Mouse (Mus musculus): ENCODE data around the gene Luzp1. TPM values are rescaled to one million over a fixed set of nuclear protein-coding genes. Genes with fewer than 3 reads are reported as not detected.

The Luzp1 gene
- polyA plus RNA-seq, 1 experiment from 2014 or later, result 124 TPM

DNA sequence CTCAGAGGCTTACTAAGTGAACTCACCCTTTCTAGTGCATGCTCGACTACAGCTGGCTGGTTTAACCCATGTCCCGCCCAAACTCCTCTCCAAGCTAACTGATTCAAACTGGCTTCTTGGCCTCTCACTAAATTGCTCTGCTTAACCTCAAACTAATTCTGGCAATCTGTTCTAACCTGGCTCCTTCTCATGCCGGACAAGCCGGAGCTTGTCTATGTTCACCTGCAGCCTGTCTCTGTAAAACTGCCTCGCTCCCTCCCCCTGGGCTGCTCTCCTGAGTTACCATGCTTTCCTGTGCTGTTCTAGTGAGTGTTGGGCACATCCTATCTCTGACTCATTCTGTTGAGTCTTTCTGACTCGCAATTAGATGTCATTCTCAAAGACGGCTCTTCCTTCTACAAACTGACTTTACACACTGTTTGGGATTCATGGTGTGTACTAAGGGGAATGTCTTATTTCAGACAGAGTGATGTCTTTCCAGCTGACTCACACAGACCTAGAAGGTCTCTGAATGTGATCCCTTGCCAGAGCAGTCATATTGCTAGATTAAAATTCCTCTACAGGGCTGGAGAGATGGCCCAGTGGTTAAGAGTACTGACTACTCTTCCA, 128.8 kb downstream of the Luzp1 start:
- no peak for ATAC-seq (ENCODE audit: insufficient number of reproducible peaks, insufficient read depth, low FRiP score, low TSS enrichment)

DNA sequence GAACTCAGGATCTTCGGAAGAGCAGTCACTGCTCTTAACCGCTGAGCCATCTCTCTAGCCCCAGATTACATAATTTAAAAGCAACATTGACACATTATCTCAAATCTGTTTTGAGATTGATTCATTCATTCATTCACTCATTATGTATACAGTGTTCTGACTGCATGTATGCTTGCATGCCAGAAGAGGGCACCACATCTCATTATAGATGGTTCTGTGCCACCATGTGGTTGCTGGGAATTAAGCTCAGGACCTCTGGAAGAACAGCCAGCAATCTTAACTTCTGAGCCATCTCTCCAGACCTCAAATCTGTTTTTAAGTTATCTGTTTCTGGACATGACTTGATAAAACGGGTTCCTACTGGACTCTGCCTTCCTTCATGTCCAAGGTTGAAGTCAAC, 130.3 kb downstream of the Luzp1 start:
- H3K9ac ChIP-seq, result no peak overlapping the region
- no peak overlapping the region for H3K4me3 ChIP-seq
- no peak for ATAC-seq (ENCODE audit: insufficient number of reproducible peaks, insufficient read depth, low FRiP score, low TSS enrichment)
- H3K9me3 ChIP-seq, result no peaks in the 10 kb centered on the region
- no peaks in the 10 kb centered on the region for H3K36me3 ChIP-seq
- H3K4me1 ChIP-seq, result peaks cover 17% of the 10 kb centered on the region
- H3K27ac ChIP-seq, result no peak overlapping the region
- no peaks in the 10 kb centered on the region for H3K27me3 ChIP-seq
- 97% methylated on average over 3 of the region's 3 CpGs for WGBS
- H3K4me2 ChIP-seq (replicated peaks), result no peak overlapping the region

More for the DNA sequence above, 128.8 kb downstream of the Luzp1 start:
- H3K9me3 ChIP-seq, result no peaks in the 10 kb centered on the region
- no peaks in the 10 kb centered on the region for H3K27me3 ChIP-seq
- H3K4me1 ChIP-seq, result peaks cover 17% of the 10 kb centered on the region
- WGBS, result 91% methylated on average over 7 of the region's 7 CpGs
- no peaks in the 10 kb centered on the region for H3K36me3 ChIP-seq
- H3K9ac ChIP-seq, result no peak overlapping the region
- H3K4me3 ChIP-seq, result no peak overlapping the region
- no peak overlapping the region for H3K4me2 ChIP-seq (replicated peaks)
- no peak overlapping the region for H3K27ac ChIP-seq

GRCm38 (mm10) chr4:136600536-136600935, 131.0 kb downstream of the Luzp1 start:
- H3K36me3 ChIP-seq, result no peaks in the 10 kb centered on the region
- no peak overlapping the region for H3K27ac ChIP-seq
- H3K27me3 ChIP-seq, result no peaks in the 10 kb centered on the region
- ATAC-seq (ENCODE audit: insufficient number of reproducible peaks, insufficient read depth, low FRiP score, low TSS enrichment), result no peak
- no peaks in the 10 kb centered on the region for H3K9me3 ChIP-seq
- peak overlapping the region; percentile 68 for H3K4me2 ChIP-seq (replicated peaks)
- H3K4me3 ChIP-seq, result peak overlapping the region; percentile 98
- WGBS, result 83% methylated on average over 2 of the region's 2 CpGs
- peaks cover 15% of the 10 kb centered on the region for H3K4me1 ChIP-seq
- H3K9ac ChIP-seq, result 0 out of 2 replicates have a peak overlapping the region, but pooled peaks have one; percentile 100

- no peaks in the 10 kb centered on the region for H3K36me3 ChIP-seq
- H3K4me1 ChIP-seq, result peaks cover 15% of the 10 kb centered on the region
- H3K4me3 ChIP-seq, result peak overlapping the region; percentile 98
- H3K4me2 ChIP-seq (replicated peaks), result peak overlapping the region; percentile 68
- peak overlapping the region; percentile 95 for H3K27ac ChIP-seq
- H3K27me3 ChIP-seq, result no peaks in the 10 kb centered on the region
- 2% methylated on average over 13 of the region's 13 CpGs for WGBS
- H3K9ac ChIP-seq, result peak overlapping the region; percentile 100
- no peaks in the 10 kb centered on the region for H3K9me3 ChIP-seq
- ATAC-seq (ENCODE audit: insufficient number of reproducible peaks, insufficient read depth, low FRiP score, low TSS enrichment), result no peak
Measured at GRCm38 (mm10) chr4:136601476-136601875, 131.9 kb downstream of the Luzp1 start.

GRCm38 (mm10) chr4:136602018-136602554, 132.5 kb downstream of the Luzp1 start:
- Histone ChIP-seq H3K9ac (peak overlapping the region; percentile 100), H3K4me3 (peak overlapping the region; percentile 98), H3K4me2 (replicated peaks) (peak overlapping the region; percentile 68), H3K9me3 (no peaks in the 10 kb centered on the region), H3K27me3 (no peaks in the 10 kb centered on the region), H3K36me3 (no peaks in the 10 kb centered on the region), H3K4me1 (peaks cover 15% of the 10 kb centered on the region), H3K27ac (peak overlapping the region; percentile 95)
- ATAC-seq (ENCODE audit: insufficient number of reproducible peaks, insufficient read depth, low FRiP score, low TSS enrichment), result peak; percentile 75; the same call in 1 of the 2 replicates
- WGBS, result under 1% methylated on average over 58 of the region's 68 CpGs

DNA sequence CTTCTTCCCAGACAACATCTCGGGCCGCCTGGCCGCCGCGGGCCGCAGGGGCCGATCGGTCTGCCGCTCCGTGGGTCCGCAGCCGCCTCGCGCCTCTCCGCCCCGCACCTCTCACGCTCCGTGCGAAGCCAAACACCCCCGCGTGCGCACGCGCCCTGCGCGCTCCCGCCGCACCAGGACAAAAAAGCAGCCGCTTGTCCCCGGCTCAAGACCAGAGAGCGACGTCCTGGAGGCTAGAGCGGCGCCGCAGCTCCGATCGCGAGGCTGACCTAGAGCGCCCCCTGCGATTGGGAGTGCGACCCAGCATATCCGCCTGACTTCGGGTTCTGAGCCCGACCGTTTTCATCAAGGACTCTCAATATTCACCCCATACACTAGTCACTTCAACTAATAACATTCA, 133.0 kb downstream of the Luzp1 start, which contains the start of gene Kdm1a:
Kdm1a (minus strand) TSS at position 156 of the 400 bp plus-strand sequence.
- H3K4me2 ChIP-seq (replicated peaks), result peak within 1 kb of the TSS; percentile 68
- no peaks in the 10 kb centered on the region for H3K36me3 ChIP-seq
- peak; percentile 76 for ATAC-seq (ENCODE audit: insufficient number of reproducible peaks, insufficient read depth, low FRiP score, low TSS enrichment)
- H3K4me3 ChIP-seq, result peak within 1 kb of the TSS; percentile 98
- H3K4me1 ChIP-seq, result peaks cover 15% of the 10 kb centered on the region
- H3K27me3 ChIP-seq, result no peaks in the 10 kb centered on the region
- H3K27ac ChIP-seq, result peak within 1 kb of the TSS; percentile 95
- H3K9me3 ChIP-seq, result no peaks in the 10 kb centered on the region
- 1% methylated on average over 44 of the region's 45 CpGs for WGBS
- H3K9ac ChIP-seq, result peak within 1 kb of the TSS; percentile 100

Other genes starting within 250 kb of the Luzp1 start
- 2.9 and 4.1 TPM in 2 replicates for gene Tcea3, start 222.0 kb upstream of the Luzp1 start, polyA plus RNA-seq (2016; fragmentation: Nextera tagmentation; extraction: Ambion mirVana)
- gene Zfp46, start 185.1 kb upstream of the Luzp1 start, polyA plus RNA-seq (2016; fragmentation: Nextera tagmentation; extraction: Ambion mirVana), result 28.5 and 28.8 TPM in 2 replicates
- gene Hnrnpr, start 158.8 kb upstream of the Luzp1 start, polyA plus RNA-seq (2016; fragmentation: Nextera tagmentation; extraction: Ambion mirVana), result 230 and 253 TPM in 2 replicates
- 0.36 and 0.75 TPM in 2 replicates for gene Htr1d, start 46.2 kb upstream of the Luzp1 start, polyA plus RNA-seq (2016; fragmentation: Nextera tagmentation; extraction: Ambion mirVana)
- 0.09 and 0.34 TPM in 2 replicates for gene 6030445D17Rik, start 7.5 kb upstream of the Luzp1 start, polyA plus RNA-seq (2016; fragmentation: Nextera tagmentation; extraction: Ambion mirVana)
- 76.9 and 79.9 TPM in 2 replicates for gene Kdm1a, start 133.0 kb downstream of the Luzp1 start, polyA plus RNA-seq (2016; fragmentation: Nextera tagmentation; extraction: Ambion mirVana)
- gene Tex46, start 140.7 kb downstream of the Luzp1 start, polyA plus RNA-seq (2016; fragmentation: Nextera tagmentation; extraction: Ambion mirVana), result not detected in 2 replicates
- not detected in 2 replicates for gene Lactbl1, start 152.9 kb downstream of the Luzp1 start, polyA plus RNA-seq (2016; fragmentation: Nextera tagmentation; extraction: Ambion mirVana)

Data from embryonic facial prominence, embryonic 12.5 days (tissue).